Mouse (Mus musculus) macrophage (primary cell): Measurements from ENCODE around the gene Sst. TPM values are rescaled to one million over a fixed set of nuclear protein-coding genes. Genes with fewer than 3 reads are reported as not detected.
"Not testable (repeated sequence)": the region's sequence is repeated elsewhere in the genome, so short reads cannot be mapped to it uniquely, and the experiment has no call there.

ENCODE experiments used
- H3K27ac ChIP-seq: fragments of 350-480 bp; formaldehyde crosslinking; 2 replicates; pipeline ENCODE4 v1.9.0; 2021
- H3K36me3 ChIP-seq: fragments of 350-480 bp; formaldehyde crosslinking; 2 replicates; pipeline ENCODE4 v1.9.0; 2021; ENCODE audit errors: inconsistent target
- H3K4me3 ChIP-seq: fragments of 350-480 bp; formaldehyde crosslinking; 2 replicates; pipeline ENCODE4 v1.9.0; 2021; ENCODE audit errors: inconsistent target
- H3K79me2 ChIP-seq: fragments of 350-480 bp; formaldehyde crosslinking; 2 replicates; pipeline ENCODE4 v1.9.0; 2021; ENCODE audit errors: inconsistent target
- WGBS: methylation state at CpG from one replicate; pipeline ENCODE4 v1.1.7; 2026; ENCODE audit warnings: inconsistent platforms; ENCODE audit not compliant: missing documents; 5-methylcytosine and 5-hydroxymethylcytosine counted together
- polyA plus RNA-seq: library from polyadenylated mRNA; stranded (reverse); fragments of 250-400 nt; gene quantifications from 3 replicates; pipeline ENCODE4 v1.2.4, GENCODE M21; 2018; ENCODE audit warnings: inconsistent platforms
- total RNA-seq, 78 experiments: library from RNA; depleted of rRNA; stranded (reverse); fragments of 250-400 nt; gene quantifications; 1 replicate in 9 of 78; 2 replicates in 24 of 78; 3 replicates in 43 of 78; 4 replicates in 2 of 78; pipeline ENCODE4 v1.2.4; 2018; ENCODE audit warnings: inconsistent platforms in 56 of 78

Gene Sst
- total RNA-seq (2018; cell fraction: chromatin; rRNA removed): not detected
- total RNA-seq (2018; cell fraction: cytosol; rRNA removed): not detected
- not detected for total RNA-seq (2018; cell fraction: nucleus; rRNA removed)
- not detected in 3 replicates for polyA plus RNA-seq

DNA sequence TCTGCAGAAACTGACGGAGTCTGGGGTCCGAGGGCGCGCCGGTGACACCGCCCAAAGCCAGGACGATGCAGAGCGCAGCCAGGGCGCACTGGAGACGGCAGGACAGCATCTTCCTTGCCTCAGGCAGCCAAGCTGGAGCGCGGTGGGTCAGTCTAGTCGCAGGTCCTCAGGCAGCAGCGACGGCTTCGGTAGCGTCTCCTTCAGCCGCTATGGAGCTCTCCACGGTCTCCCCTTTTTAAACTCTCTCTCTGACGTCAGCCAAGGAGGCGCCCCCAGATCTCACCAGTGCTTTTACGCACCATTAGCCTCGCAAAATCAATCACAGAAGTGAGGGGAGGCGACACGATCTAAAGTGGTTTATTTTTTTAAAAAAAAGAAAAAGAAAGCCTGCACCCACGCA, at the start of gene Sst:
Gene Sst, minus strand, starts transcription at position 323 of the 400 bp plus-strand sequence.
- 14% methylated on average over 26 of the region's 26 CpGs for WGBS
- no peak within 1 kb of the TSS for H3K27ac ChIP-seq
- no peaks in the 10 kb centered on the region for H3K36me3 ChIP-seq
- H3K79me2 ChIP-seq: no peaks in the 10 kb centered on the region
- H3K4me3 ChIP-seq: no peak within 1 kb of the TSS

DNA sequence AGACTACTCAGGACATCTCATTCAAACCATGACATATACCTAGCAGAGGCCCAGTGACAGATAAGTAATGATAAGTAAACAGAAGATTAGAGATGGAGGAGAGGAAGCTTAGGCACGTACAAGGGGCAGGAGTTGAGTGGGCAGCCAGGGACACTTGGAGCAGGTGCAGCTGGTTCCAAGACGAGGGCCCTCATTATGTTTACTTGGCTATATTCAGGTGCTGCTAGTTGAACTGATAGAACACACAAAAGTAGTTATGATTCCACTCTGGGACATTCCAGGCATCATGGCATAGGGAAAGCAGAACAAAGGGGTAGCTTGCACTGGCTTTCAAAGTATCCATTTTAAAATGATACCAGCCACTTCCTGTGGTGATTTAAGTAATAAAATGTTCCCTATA, 43.6 kb upstream of the Sst start:
- Histone ChIP-seq H3K4me3 (no peak overlapping the region), H3K36me3 (no peaks in the 10 kb centered on the region), H3K79me2 (no peaks in the 10 kb centered on the region), H3K27ac (no peak overlapping the region)
- 95% methylated on average over 2 of the region's 2 CpGs for WGBS

DNA sequence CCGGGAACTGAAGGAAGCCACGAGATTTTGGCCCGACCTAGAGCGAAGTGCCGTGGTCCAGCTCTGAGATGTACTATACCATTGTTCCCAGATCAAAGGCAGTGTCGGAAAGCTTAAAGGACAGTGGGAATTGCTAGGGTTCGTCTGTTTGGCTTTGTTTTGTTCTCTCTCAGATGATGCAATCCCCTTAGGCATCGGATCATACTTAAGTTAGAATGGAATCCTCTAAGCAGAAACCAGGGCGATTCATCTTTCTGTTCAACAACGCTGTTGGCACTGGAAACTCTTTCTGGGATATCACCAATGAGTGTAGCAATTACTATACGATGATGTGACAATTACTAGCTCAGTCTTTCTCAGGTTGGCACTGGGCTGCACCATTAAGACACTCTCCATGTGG, 41.5 kb upstream of the Sst start, which contains the start of gene Rtp2:
Gene Rtp2, minus strand, starts transcription at position 101 of the 400 bp plus-strand sequence.
- no peaks in the 10 kb centered on the region for H3K79me2 ChIP-seq
- no peak within 1 kb of the TSS for H3K4me3 ChIP-seq
- H3K36me3 ChIP-seq: no peaks in the 10 kb centered on the region
- 88% methylated on average over 11 of the region's 11 CpGs for WGBS
- no peak within 1 kb of the TSS for H3K27ac ChIP-seq

DNA sequence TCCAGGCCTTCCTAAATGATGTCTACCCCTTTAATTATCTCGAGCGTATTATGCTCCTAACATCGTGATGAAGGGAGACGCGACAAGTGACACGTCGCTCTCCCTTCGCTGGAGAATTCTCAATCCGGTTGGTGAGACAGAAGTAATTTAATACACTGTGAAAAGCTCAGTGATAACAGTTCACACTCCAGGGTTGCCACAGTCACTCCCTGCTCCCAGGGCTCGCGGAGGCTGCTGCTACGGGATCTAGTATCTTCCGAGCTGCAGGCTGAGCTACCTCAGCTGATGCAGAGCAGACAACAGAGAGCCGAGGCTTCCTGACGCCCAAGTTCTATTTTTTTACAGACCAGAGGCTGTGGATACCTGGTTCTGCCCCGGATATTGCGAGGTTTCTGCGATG, 40.5 kb upstream of the Sst start:
- Histone ChIP-seq H3K36me3 (no peaks in the 10 kb centered on the region), H3K79me2 (no peaks in the 10 kb centered on the region), H3K4me3 (no peak overlapping the region), H3K27ac (no peak overlapping the region)
- WGBS: 86% methylated on average over 18 of the region's 18 CpGs

DNA sequence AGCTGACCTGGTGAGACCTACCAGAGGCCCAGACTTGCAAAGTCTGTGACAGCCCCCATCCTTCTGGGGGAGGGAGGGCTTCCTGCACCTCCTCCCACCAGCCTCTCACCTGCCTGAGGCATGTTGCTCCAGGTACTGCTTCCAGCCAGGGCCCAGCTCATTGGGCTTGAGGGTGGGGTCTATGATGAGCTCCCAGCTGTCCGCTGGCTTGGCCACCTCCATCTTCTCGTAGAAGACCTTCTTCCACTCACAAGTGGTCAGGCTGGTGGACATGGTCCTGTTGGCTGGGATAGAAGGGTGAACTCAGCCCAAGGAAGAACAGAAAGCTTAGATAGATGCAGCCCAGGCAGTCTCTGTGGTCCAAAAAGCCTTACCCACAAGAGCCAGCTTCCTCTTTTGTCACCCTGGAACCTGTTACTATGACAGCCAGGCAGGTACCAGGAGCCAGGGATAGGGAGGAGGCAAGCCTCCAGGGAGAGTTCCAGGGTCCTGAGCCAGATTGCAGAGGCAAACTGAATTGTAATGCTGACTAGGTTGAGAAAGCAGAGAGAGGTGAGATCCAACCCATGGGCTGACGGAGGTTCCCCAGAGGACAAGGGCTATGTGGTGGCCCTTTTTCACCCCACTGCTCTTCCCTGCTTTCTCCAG, 39.8 kb upstream of the Sst start:
- H3K4me3 ChIP-seq: no peak overlapping the region
- H3K27ac ChIP-seq: no peak overlapping the region
- WGBS: 94% methylated on average over 3 of the region's 3 CpGs
- H3K79me2 ChIP-seq: no peaks in the 10 kb centered on the region
- H3K36me3 ChIP-seq: no peaks in the 10 kb centered on the region

DNA sequence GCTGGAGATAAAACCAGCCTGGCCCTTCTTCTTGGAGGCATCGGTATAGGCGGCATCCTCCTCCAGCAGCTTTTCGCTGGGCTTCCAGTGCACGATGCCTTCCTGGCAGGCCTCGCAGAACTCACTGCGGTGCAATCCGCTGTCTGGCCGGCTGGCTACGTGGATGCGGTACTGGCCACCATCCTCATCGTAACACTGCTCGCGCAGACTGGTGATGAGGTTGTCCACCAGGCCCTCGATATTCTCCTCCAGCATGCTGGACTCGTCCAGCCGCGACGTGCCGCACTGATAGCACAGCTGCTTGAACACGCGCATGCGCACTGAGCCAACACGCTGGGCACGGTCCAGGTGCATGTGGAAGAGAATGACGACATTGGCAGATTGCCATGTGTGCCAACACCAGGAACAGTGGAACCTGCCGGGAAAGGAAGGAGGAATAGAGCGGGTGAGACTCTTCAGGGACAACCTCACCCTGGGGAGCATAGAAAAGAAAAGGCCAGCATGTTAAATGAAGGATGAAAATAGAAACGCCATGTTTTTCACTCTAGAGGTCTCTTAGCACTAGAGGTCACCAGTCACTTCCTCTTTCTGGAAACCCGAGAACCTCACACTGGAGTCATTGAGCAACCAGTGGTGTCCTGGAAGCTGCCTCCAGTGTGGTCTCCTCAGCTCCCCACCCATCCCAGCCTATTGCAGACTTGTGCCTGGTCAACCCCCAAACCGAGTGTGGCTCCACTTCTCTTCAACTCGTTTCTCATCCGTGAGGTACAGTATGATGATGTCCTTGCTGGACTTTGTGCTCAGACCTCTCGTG, 36.8 kb upstream of the Sst start:
- Histone ChIP-seq H3K36me3 (no peaks in the 10 kb centered on the region), H3K79me2 (no peaks in the 10 kb centered on the region), H3K4me3 (no peak overlapping the region), H3K27ac (no peak overlapping the region)
- 78% methylated on average over 33 of the region's 33 CpGs for WGBS

DNA sequence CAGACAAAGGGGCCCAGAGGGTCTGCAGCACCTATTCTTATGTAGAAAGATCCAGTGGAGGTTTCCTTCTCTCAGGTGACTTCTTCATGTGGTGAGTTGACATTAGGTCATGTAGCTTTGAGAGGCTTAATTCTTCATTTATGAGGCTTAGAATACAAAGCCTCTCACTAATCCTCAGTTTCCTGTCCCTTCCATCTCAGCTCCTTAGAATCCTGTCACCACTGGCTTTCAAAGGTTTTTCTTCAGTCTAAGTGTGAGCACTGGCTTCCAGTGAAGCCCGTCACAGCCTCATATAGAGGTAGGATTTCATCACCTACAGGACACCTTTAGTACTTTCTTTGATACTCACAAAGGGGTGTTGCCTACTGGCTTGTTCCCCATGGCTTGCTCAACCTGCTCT, 32.1 kb upstream of the Sst start:
- Histone ChIP-seq H3K4me3 (no peak overlapping the region), H3K27ac (no peak overlapping the region), H3K36me3 (no peaks in the 10 kb centered on the region), H3K79me2 (no peaks in the 10 kb centered on the region)
- 88% methylated on average over 1 of the region's 1 CpGs for WGBS

DNA sequence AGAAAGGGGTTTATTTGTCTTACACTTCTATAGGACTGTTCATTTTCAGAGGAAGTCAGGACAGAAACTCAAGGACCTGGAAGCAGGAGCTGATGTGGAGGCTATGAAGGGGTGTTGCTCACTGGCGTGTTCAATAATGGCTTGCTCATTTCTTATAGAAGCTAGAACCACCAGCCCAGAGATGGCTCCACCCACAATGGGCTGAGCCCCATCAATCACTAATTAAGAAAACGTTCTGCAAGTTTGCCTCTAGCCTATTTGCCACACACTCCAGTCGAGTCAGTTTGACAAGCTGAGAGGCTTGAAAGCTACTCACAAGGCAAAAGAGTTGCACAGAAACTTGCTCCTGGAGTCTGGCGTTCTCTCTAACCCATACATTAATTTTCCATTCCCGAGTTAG, 30.9 kb upstream of the Sst start:
- no peak overlapping the region for H3K27ac ChIP-seq
- 75% methylated on average over 5 of the region's 5 CpGs for WGBS

DNA sequence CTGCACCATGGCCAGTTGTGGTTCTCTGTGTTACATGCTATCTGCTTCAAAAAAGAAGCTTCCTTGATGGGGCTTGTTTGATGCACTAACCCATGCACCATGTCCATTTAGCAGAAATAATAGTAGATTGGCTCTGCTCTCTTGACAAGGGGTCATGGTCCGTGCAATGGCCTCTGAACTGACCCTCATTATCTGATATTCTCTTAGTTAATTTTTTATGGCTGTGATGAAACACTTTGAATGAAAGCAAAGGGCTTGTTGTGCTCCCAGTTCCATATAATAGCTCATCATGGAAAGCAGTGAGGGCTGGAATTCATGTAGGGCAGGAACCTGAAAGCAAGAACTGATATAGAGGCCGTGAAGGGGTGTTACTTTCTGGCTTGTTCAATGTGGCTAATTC, 28.7 kb upstream of the Sst start:
- no peak overlapping the region for H3K27ac ChIP-seq
- no peak overlapping the region for H3K4me3 ChIP-seq
- no peaks in the 10 kb centered on the region for H3K79me2 ChIP-seq
- no peaks in the 10 kb centered on the region for H3K36me3 ChIP-seq
- 85% methylated on average over 2 of the region's 2 CpGs for WGBS

More for the DNA sequence above, 30.9 kb upstream of the Sst start:
- no peak overlapping the region for H3K4me3 ChIP-seq
- H3K36me3 ChIP-seq: no peaks in the 10 kb centered on the region
- H3K79me2 ChIP-seq: no peaks in the 10 kb centered on the region

DNA sequence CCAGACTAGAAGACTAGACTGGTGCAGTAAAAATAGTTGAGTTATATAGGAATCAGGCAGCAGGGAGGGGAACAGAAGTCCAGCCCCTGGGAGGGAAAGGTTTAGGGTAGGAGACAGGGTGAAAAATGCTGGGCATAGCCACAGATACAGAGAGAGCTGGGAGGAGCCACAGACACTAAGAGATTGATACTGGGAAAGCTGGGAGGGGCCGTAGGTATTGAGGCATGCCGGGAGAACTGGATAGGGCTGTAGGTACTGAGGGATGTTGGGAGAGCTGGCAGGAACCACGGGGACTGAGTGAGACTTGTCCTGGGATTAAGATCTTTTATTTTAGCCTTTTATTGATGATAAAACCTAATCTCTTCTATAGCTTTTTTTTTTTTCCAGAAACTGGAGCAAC, 22.6 kb upstream of the Sst start:
- Histone ChIP-seq H3K36me3 (no peaks in the 10 kb centered on the region), H3K79me2 (no peaks in the 10 kb centered on the region), H3K4me3 (no peak overlapping the region), H3K27ac (no peak overlapping the region)
- 54% methylated on average over 3 of the region's 3 CpGs for WGBS

DNA sequence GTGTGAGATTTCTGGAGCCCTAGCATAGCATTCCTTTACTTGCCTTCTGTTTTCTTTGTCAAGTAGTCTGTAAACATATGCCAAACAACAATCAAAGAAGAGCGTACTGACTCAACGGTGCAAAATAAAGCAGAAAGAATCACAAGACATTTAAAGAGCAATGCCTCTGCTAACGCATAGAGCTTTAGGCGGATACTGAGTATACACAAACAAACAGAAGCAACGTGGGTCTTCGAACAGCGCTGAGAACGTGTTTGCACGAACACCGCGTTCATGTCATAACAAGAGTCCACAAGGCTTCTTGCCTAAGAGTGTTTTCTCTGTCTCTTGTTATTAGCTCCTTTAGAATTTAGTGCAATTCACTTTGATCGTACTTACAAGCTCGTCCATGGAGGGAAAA, 22.0 kb upstream of the Sst start:
- Histone ChIP-seq H3K79me2 (no peaks in the 10 kb centered on the region), H3K4me3 (no peak overlapping the region), H3K36me3 (no peaks in the 10 kb centered on the region), H3K27ac (no peak overlapping the region)
- WGBS: 86% methylated on average over 12 of the region's 13 CpGs

DNA sequence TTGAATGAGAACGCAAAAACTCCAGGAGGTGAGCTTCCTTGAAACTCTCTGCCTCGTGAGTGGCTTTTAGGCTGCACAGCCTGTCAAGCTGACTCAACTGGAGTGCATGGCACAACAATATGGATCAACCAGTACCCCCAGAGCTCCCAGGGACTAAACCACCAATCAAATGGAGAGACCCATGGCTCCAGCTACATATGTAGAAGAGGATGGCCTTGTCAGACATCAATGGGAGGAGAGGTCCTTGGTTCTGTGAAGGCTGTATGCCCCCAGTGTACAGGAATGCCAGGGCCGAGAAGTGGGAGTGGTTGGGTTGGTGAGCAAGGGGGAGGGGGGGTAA, 18.2 kb upstream of the Sst start:
- not testable (repeated sequence) for H3K79me2 ChIP-seq, H3K4me3 ChIP-seq, H3K36me3 ChIP-seq, H3K27ac ChIP-seq
- 73% methylated on average over 2 of the region's 3 CpGs for WGBS

DNA sequence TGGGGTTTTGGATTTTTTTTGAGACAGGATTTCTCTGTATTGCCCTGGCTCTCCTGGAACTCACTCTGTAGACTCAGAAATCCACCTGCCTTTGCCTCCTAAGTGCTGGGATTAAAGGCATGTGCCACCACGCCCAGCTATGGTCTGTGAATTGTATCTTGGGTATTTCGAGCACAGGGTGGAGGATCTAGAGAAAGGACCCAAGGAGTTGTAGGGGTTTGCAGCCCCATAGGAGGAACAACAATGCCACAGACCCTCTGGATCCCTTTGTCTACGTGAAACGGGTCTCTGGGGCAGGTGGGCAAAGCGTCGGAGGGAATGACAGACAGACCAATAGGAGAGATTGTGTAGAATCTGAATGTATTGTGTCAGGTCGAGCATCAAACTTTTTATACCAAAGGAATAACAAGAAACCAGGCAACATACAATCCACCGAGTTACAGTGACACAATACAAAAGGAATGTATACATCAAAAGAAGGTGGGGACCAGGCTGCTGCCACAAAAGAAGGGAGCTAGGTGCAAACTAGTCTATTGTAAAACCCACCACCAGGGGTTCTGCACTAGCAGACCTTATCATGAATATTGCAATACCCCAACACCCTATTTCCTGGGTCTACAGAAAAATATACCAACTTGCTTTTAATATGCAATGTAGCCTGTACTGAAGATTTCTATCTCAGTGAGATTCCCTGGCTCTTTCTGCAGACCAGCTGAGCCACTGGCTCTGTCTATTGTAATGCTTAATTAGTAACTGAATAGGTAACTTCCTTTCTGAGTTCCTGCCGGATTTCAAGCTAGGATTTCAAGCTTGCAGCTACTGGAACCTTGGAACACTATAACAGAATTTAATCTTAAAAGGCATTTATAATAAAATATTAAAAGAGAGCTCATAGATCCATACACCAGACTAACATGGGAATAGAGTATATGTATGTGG, 17.6 kb upstream of the Sst start:
- H3K27ac ChIP-seq, H3K4me3 ChIP-seq, H3K79me2 ChIP-seq, H3K36me3 ChIP-seq: not testable (repeated sequence)
- 84% methylated on average over 8 of the region's 9 CpGs for WGBS

DNA sequence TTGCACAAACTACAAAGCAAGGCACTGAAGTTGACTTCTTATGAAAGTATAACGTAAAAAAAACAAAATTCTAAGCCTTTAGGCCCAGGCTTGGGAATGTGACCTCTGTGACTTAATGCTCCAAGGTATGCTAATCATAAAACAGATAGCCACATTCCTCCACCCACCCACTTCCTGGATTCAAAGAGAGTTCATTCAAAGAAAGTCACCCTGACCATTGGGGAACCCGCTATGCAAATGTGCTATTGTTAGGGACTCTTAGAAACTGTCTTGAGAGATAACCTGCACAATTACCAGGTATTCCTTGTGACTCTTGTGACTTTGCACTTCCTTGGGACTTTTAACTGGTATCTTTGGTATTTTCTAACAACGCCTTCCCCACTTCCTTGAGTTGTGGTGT, 15.8 kb upstream of the Sst start:
- H3K79me2 ChIP-seq, H3K4me3 ChIP-seq: not testable (repeated sequence)
- 96% methylated on average over 3 of the region's 3 CpGs for WGBS

More for the DNA sequence above, 15.8 kb upstream of the Sst start:
- H3K27ac ChIP-seq, H3K36me3 ChIP-seq: not testable (repeated sequence)
